Mouse (Mus musculus): ENCODE results near the gene Fkbp1a. TPM values are rescaled to one million over a fixed set of nuclear protein-coding genes. Genes with fewer than 3 reads are reported as not detected.

Fkbp1a gene
- polyA plus RNA-seq, 1 experiment: 37.1 TPM

GRCm38 (mm10) chr2:151566856-151567255 is 24.6 kb downstream of the Fkbp1a start:
- Histone ChIP-seq H3K36me3 (ENCODE audit: control insufficient read depth, insufficient read depth, low read length) (peaks cover 4% of the 10 kb centered on the region; the same call in 1 of the 2 replicates), H3K4me3 (ENCODE audit: extremely low read depth, insufficient read depth, insufficient read length) (no peak overlapping the region), H3K27me3 (ENCODE audit: control insufficient read depth, insufficient read depth, low read length) (no peaks in the 10 kb centered on the region), H3K4me1 (ENCODE audit: control insufficient read depth, insufficient read depth, insufficient read length) (peaks cover 2% of the 10 kb centered on the region; the same call in 1 of the 2 replicates), H3K27ac (ENCODE audit: insufficient read depth, low read length) (no peak overlapping the region)
- WGBS: 89% methylated on average over 6 of the region's 6 CpGs
- TF ChIP-seq POLR2A (IDR thresholded peaks at IDR 0.05; ENCODE audit: low read depth, low read length) (no peak), CTCF (IDR thresholded peaks at IDR 0.05; ENCODE audit: extremely low read depth, insufficient read depth, insufficient read length, insufficient replicate concordance) (no peak)
- DNase-seq (ENCODE audit: low read depth in 1 of 2, low spot score in 2 of 2): no peak

GRCm38 (mm10) chr2:151569452-151569851 is 27.2 kb downstream of the Fkbp1a start:
- no peak overlapping the region for H3K4me3 ChIP-seq (ENCODE audit: extremely low read depth, insufficient read depth, insufficient read length)
- H3K4me1 ChIP-seq (ENCODE audit: control insufficient read depth, insufficient read depth, insufficient read length): no peaks in the 10 kb centered on the region
- H3K27me3 ChIP-seq (ENCODE audit: control insufficient read depth, insufficient read depth, low read length): no peaks in the 10 kb centered on the region
- WGBS: 76% methylated on average over 2 of the region's 2 CpGs
- no peak for DNase-seq (ENCODE audit: low read depth in 1 of 2, low spot score in 2 of 2)
- no peaks in the 10 kb centered on the region for H3K36me3 ChIP-seq (ENCODE audit: control insufficient read depth, insufficient read depth, low read length)
- H3K27ac ChIP-seq (ENCODE audit: insufficient read depth, low read length): no peak overlapping the region
- TF ChIP-seq POLR2A (IDR thresholded peaks at IDR 0.05; ENCODE audit: low read depth, low read length): no peak
- TF ChIP-seq CTCF (IDR thresholded peaks at IDR 0.05; ENCODE audit: extremely low read depth, insufficient read depth, insufficient read length, insufficient replicate concordance): no peak

GRCm38 (mm10) chr2:151571873-151572700 is 29.8 kb downstream of the Fkbp1a start, which contains the start of gene Sdcbp2:
Gene Sdcbp2 (plus strand): TSS chr2:151572622.
- no peak for TF ChIP-seq POLR2A (IDR thresholded peaks at IDR 0.05; ENCODE audit: low read depth, low read length)
- TF ChIP-seq CTCF (IDR thresholded peaks at IDR 0.05; ENCODE audit: extremely low read depth, insufficient read depth, insufficient read length, insufficient replicate concordance): no peak
- 61% methylated on average over 17 of the region's 17 CpGs for WGBS
- no peak for DNase-seq (ENCODE audit: low read depth in 1 of 2, low spot score in 2 of 2)
- Histone ChIP-seq H3K4me1 (ENCODE audit: control insufficient read depth, insufficient read depth, insufficient read length) (no peaks in the 10 kb centered on the region), H3K27me3 (ENCODE audit: control insufficient read depth, insufficient read depth, low read length) (no peaks in the 10 kb centered on the region), H3K27ac (ENCODE audit: insufficient read depth, low read length) (peak within 1 kb of the TSS; percentile 63), H3K4me3 (ENCODE audit: extremely low read depth, insufficient read depth, insufficient read length) (no peak within 1 kb of the TSS), H3K36me3 (ENCODE audit: control insufficient read depth, insufficient read depth, low read length) (no peaks in the 10 kb centered on the region)

- Histone ChIP-seq H3K27me3 (ENCODE audit: control insufficient read depth, insufficient read depth, low read length) (no peaks in the 10 kb centered on the region), H3K4me3 (ENCODE audit: extremely low read depth, insufficient read depth, insufficient read length) (no peak overlapping the region), H3K4me1 (ENCODE audit: control insufficient read depth, insufficient read depth, insufficient read length) (no peaks in the 10 kb centered on the region), H3K36me3 (ENCODE audit: control insufficient read depth, insufficient read depth, low read length) (no peaks in the 10 kb centered on the region), H3K27ac (ENCODE audit: insufficient read depth, low read length) (no peak overlapping the region)
- no peak for DNase-seq (ENCODE audit: low read depth in 1 of 2, low spot score in 2 of 2)
- WGBS: 76% methylated on average over 3 of the region's 3 CpGs
- TF ChIP-seq CTCF (IDR thresholded peaks at IDR 0.05; ENCODE audit: extremely low read depth, insufficient read depth, insufficient read length, insufficient replicate concordance): no peak
- no peak for TF ChIP-seq POLR2A (IDR thresholded peaks at IDR 0.05; ENCODE audit: low read depth, low read length)
Observed at GRCm38 (mm10) chr2:151573667-151574066, 31.4 kb downstream of the Fkbp1a start.

GRCm38 (mm10) chr2:151574607-151575006 is 32.3 kb downstream of the Fkbp1a start:
- no peaks in the 10 kb centered on the region for H3K27me3 ChIP-seq (ENCODE audit: control insufficient read depth, insufficient read depth, low read length)
- H3K27ac ChIP-seq (ENCODE audit: insufficient read depth, low read length): no peak overlapping the region

GRCm38 (mm10) chr2:151575119-151575698 is 32.9 kb downstream of the Fkbp1a start:
- WGBS: 27% methylated on average over 7 of the region's 7 CpGs
- H3K27ac ChIP-seq (ENCODE audit: insufficient read depth, low read length): no peak overlapping the region
- H3K4me1 ChIP-seq (ENCODE audit: control insufficient read depth, insufficient read depth, insufficient read length): no peaks in the 10 kb centered on the region
- peak overlapping the region; percentile 67; the same call in 1 of the 2 replicates for H3K4me3 ChIP-seq (ENCODE audit: extremely low read depth, insufficient read depth, insufficient read length)
- DNase-seq (ENCODE audit: low read depth in 1 of 2, low spot score in 2 of 2): no peak
- TF ChIP-seq CTCF (IDR thresholded peaks at IDR 0.05; ENCODE audit: extremely low read depth, insufficient read depth, insufficient read length, insufficient replicate concordance): no peak
- TF ChIP-seq POLR2A (IDR thresholded peaks at IDR 0.05; ENCODE audit: low read depth, low read length): no peak
- no peaks in the 10 kb centered on the region for H3K27me3 ChIP-seq (ENCODE audit: control insufficient read depth, insufficient read depth, low read length)
- no peaks in the 10 kb centered on the region for H3K36me3 ChIP-seq (ENCODE audit: control insufficient read depth, insufficient read depth, low read length)

More at GRCm38 (mm10) chr2:151574607-151575006, 32.3 kb downstream of the Fkbp1a start:
- Histone ChIP-seq H3K36me3 (ENCODE audit: control insufficient read depth, insufficient read depth, low read length) (no peaks in the 10 kb centered on the region), H3K4me1 (ENCODE audit: control insufficient read depth, insufficient read depth, insufficient read length) (no peaks in the 10 kb centered on the region), H3K4me3 (ENCODE audit: extremely low read depth, insufficient read depth, insufficient read length) (no peak overlapping the region)
- TF ChIP-seq CTCF (IDR thresholded peaks at IDR 0.05; ENCODE audit: extremely low read depth, insufficient read depth, insufficient read length, insufficient replicate concordance): no peak
- 85% methylated on average over 5 of the region's 5 CpGs for WGBS
- no peak for DNase-seq (ENCODE audit: low read depth in 1 of 2, low spot score in 2 of 2)
